ENCODE assay signal across 8 mouse cellular contexts in genomic region chr12:86241604-86242536, GRCm38 (mm10). TPM values are rescaled to one million over a fixed set of nuclear protein-coding genes. Genes with fewer than 3 reads are reported as not detected.
DNase-seq lines count a peak whose midpoint lies in the region; ATAC-seq and TF ChIP-seq lines count a peak whose summit lies in the region.

TSS of gene Gpatch2l (plus strand) at chr12:86241858.

- H3K4me3 ChIP-seq in MEL (ENCODE audit: control insufficient read depth in 1 of 2, insufficient read depth in 1 of 2, low read depth in 2 of 2, low read length in 2 of 2): peak within 1 kb of the TSS; percentile 86 to 90
- peak within 1 kb of the TSS; percentile 84 for H3K4me3 ChIP-seq in cerebellum, adult 2 months (replicated peaks; ENCODE audit: insufficient read depth, low read depth, low read length)
- peak within 1 kb of the TSS; percentile 83 for H3K4me3 ChIP-seq in forebrain, postnatal 0 days (ENCODE audit: low read depth, low read length)
- peak within 1 kb of the TSS; percentile 88 for H3K4me3 ChIP-seq in lung, embryonic 15.5 days

- peaks cover 0 to 2% of the 10 kb centered on the region in 2 experiments; a peak in 1 of 4 replicates for H3K27me3 ChIP-seq in MEL (ENCODE audit: control insufficient read depth in 1 of 2, insufficient read depth in 2 of 2, low read length in 2 of 2)
- H3K27me3 ChIP-seq in cerebellum, adult 2 months (ENCODE audit: control insufficient read depth, insufficient read depth, low read length): no peaks in the 10 kb centered on the region
- H3K27me3 ChIP-seq in forebrain, postnatal 0 days (ENCODE audit: insufficient read depth, low read length): no peaks in the 10 kb centered on the region
- no peaks in the 10 kb centered on the region for H3K27me3 ChIP-seq in lung, embryonic 15.5 days

- H3K4me2 ChIP-seq in forebrain, postnatal 0 days (ENCODE audit: low read depth): peak within 1 kb of the TSS; percentile 95
- H3K4me2 ChIP-seq in lung, embryonic 15.5 days: peak within 1 kb of the TSS; percentile 72

- no peak for TF ChIP-seq CTCF in MEL (IDR thresholded peaks at IDR 0.05 in 2 of 3, conservative IDR thresholded peaks at IDR 0.05 in 1 of 3; ENCODE audit: control insufficient read depth in 1 of 3, insufficient read depth in 1 of 3, low read depth in 2 of 3, low read length in 3 of 3, poor library complexity in 1 of 3, severe bottlenecking in 1 of 3)
- TF ChIP-seq CTCF in cerebellum, adult 2 months (IDR thresholded peaks at IDR 0.05; ENCODE audit: borderline replicate concordance, insufficient read depth, low read depth, low read length): no peak
- TF ChIP-seq CTCF in forebrain, postnatal 0 days (IDR thresholded peaks at IDR 0.05; ENCODE audit: low read depth): 0 out of 2 replicates have a peak, but pooled peaks have one; percentile 2

- peaks cover 2 to 27% of the 10 kb centered on the region in 2 experiments for H3K36me3 ChIP-seq in MEL (ENCODE audit: control insufficient read depth in 1 of 2, insufficient read depth in 2 of 2, low read length in 2 of 2)
- H3K36me3 ChIP-seq in forebrain, postnatal 0 days (ENCODE audit: insufficient read depth): peaks cover 19% of the 10 kb centered on the region
- H3K36me3 ChIP-seq in lung, embryonic 15.5 days: peaks cover 21% of the 10 kb centered on the region

- H3K9ac ChIP-seq in MEL (ENCODE audit: control insufficient read depth, low read depth, low read length, poor library complexity, severe bottlenecking): peak within 1 kb of the TSS; percentile 93
- H3K9ac ChIP-seq in forebrain, postnatal 0 days: peak within 1 kb of the TSS; percentile 74
- H3K9ac ChIP-seq in lung, embryonic 15.5 days: peak within 1 kb of the TSS; percentile 92

- H3K27ac ChIP-seq in MEL (ENCODE audit: control insufficient read depth, low read depth, low read length): peak within 1 kb of the TSS; percentile 88
- peak within 1 kb of the TSS; percentile 90 for H3K27ac ChIP-seq in cerebellum, adult 2 months (ENCODE audit: insufficient read depth, low read length)
- H3K27ac ChIP-seq in forebrain, postnatal 0 days (ENCODE audit: low read depth, low read length): peak within 1 kb of the TSS; percentile 83
- peak within 1 kb of the TSS; percentile 71 for H3K27ac ChIP-seq in lung, embryonic 15.5 days

- peak; percentile 88 for TF ChIP-seq POLR2A in MEL (IDR thresholded peaks at IDR 0.05; ENCODE audit: control insufficient read depth in 1 of 2, insufficient read depth in 1 of 2, low read depth in 1 of 2, low read length in 2 of 2, poor library complexity in 1 of 2)
- peak; percentile 79 for TF ChIP-seq POLR2A in cerebellum, adult 2 months (IDR thresholded peaks at IDR 0.05; ENCODE audit: borderline replicate concordance, insufficient read depth, low read length)

- peak; percentile 98 for DNase-seq in MEL (ENCODE audit: low read depth, low spot score)
- DNase-seq in cerebellum, adult 2 months: peak; percentile 95 to 97
- DNase-seq in forebrain, postnatal 0 days: peak; percentile 95
- peak; percentile 97 for DNase-seq in heart, postnatal 4 days
- peak; percentile 94 for DNase-seq in layer of hippocampus, adult 8-10 months (ENCODE audit: low spot score in 2 of 2)
- DNase-seq in ovary, adult 18-20 months (ENCODE audit: low spot score): peak; percentile 94
- DNase-seq in thymus, postnatal 0 days (ENCODE audit: low spot score): peak; percentile 97

- peaks cover 8 to 16% of the 10 kb centered on the region in 2 experiments; a peak in 3 of 4 replicates for H3K4me1 ChIP-seq in MEL (ENCODE audit: control insufficient read depth in 1 of 2, insufficient read depth in 2 of 2, low read length in 2 of 2)
- peaks cover 17% of the 10 kb centered on the region for H3K4me1 ChIP-seq in cerebellum, adult 2 months (ENCODE audit: control insufficient read depth, insufficient read depth, low read length)
- peaks cover 17% of the 10 kb centered on the region for H3K4me1 ChIP-seq in forebrain, postnatal 0 days (ENCODE audit: insufficient read depth)
- H3K4me1 ChIP-seq in lung, embryonic 15.5 days: peaks cover 16% of the 10 kb centered on the region

- 1% methylated on average over 58 of the region's 58 CpGs for WGBS in cerebellum, adult 2 months
- 3% methylated on average over 46 of the region's 58 CpGs for WGBS in forebrain, postnatal 0 days
- under 1% methylated on average over 56 of the region's 58 CpGs for WGBS in lung, embryonic 15.5 days

- no peak for TF ChIP-seq RAD21 in MEL (IDR thresholded peaks at IDR 0.05; ENCODE audit: low read depth, low read length)

- TF ChIP-seq EP300 in MEL (IDR thresholded peaks at IDR 0.05; ENCODE audit: low read depth in 1 of 2, low read length in 2 of 2): no peak

- H3K9me3 ChIP-seq in MEL (replicated peaks; ENCODE audit: insufficient read depth, low read length): no peaks in the 10 kb centered on the region
- H3K9me3 ChIP-seq in forebrain, postnatal 0 days (ENCODE audit: low read length): no peaks in the 10 kb centered on the region
- H3K9me3 ChIP-seq in lung, embryonic 15.5 days: no peaks in the 10 kb centered on the region

- peaks cover 38% of the 10 kb centered on the region for H3K79me2 ChIP-seq in MEL (ENCODE audit: control insufficient read depth, insufficient read depth, low read length, poor library complexity)

- ATAC-seq in forebrain, postnatal 0 days: peak; percentile 100
- ATAC-seq in lung, embryonic 15.5 days (ENCODE audit: borderline replicate concordance, extremely low read depth, low FRiP score, low TSS enrichment): peak; percentile 99

TF ChIP-seq in MEL, 35 proteins besides CTCF, POLR2A, EP300 and RAD21 (continues in another document):
- TF ChIP-seq E2F4 (IDR thresholded peaks at IDR 0.05; ENCODE audit: borderline replicate concordance, low read depth, low read length) (no peak), ZC3H11A (IDR thresholded peaks at IDR 0.05; ENCODE audit: low read depth, low read length) (no peak), ELF1 (IDR thresholded peaks at IDR 0.05; ENCODE audit: low read depth, low read length) (peak; percentile 98), USF1 (IDR thresholded peaks at IDR 0.05; ENCODE audit: low read depth, low read length) (no peak), CHD1 (IDR thresholded peaks at IDR 0.05; ENCODE audit: low read depth, low read length) (no peak), NELFE (IDR thresholded peaks at IDR 0.05; ENCODE audit: low read depth, low read length) (peak; percentile 92), JUND (IDR thresholded peaks at IDR 0.05; ENCODE audit: low read depth, low read length) (no peak), NRF1 (IDR thresholded peaks at IDR 0.05; ENCODE audit: insufficient read depth, low read depth, low read length, poor library complexity, severe bottlenecking) (no peak), UBTF (IDR thresholded peaks at IDR 0.05; ENCODE audit: borderline replicate concordance, insufficient read depth, low read depth, low read length) (no peak), MXI1 (IDR thresholded peaks at IDR 0.05; ENCODE audit: low read depth, low read length) (0 out of 2 replicates have a peak, but pooled peaks have one; percentile 31), MAX (IDR thresholded peaks at IDR 0.05; ENCODE audit: low read length) (no peak), ETS1 (IDR thresholded peaks at IDR 0.05; ENCODE audit: low read depth, low read length) (peak; percentile 68; the same call in 1 of the 2 replicates), ZMIZ1 (IDR thresholded peaks at IDR 0.05; ENCODE audit: low read depth, low read length) (peak; percentile 84), MAFK (IDR thresholded peaks at IDR 0.05; ENCODE audit: borderline replicate concordance, low read depth, low read length) (no peak), SIN3A (IDR thresholded peaks at IDR 0.05; ENCODE audit: low read length) (peak; percentile 83; the same call in 1 of the 2 replicates), MYB (IDR thresholded peaks at IDR 0.05; ENCODE audit: low read depth, low read length) (no peak), GABPA (IDR thresholded peaks at IDR 0.05; ENCODE audit: low read depth, low read length) (no peak), MEF2A (IDR thresholded peaks at IDR 0.05; ENCODE audit: extremely low read depth, insufficient replicate concordance, low read depth, low read length, poor library complexity, severe bottlenecking) (no peak), CHD2 (IDR thresholded peaks at IDR 0.05; ENCODE audit: low read length) (no peak), MAZ (IDR thresholded peaks at IDR 0.05; ENCODE audit: low read depth, low read length) (peak; percentile 80), ZNF384 (IDR thresholded peaks at IDR 0.05; ENCODE audit: low read depth, low read length) (no peak), POLR2AphosphoS2 (IDR thresholded peaks at IDR 0.05; ENCODE audit: low read length) (peak; percentile 92), RCOR1 (IDR thresholded peaks at IDR 0.05; ENCODE audit: low read depth, low read length) (no peak), TAL1 (IDR thresholded peaks at IDR 0.05; ENCODE audit: low read length) (no peak), BHLHE40 (IDR thresholded peaks at IDR 0.05; ENCODE audit: borderline replicate concordance, low read depth, low read length) (no peak), GATA1 (IDR thresholded peaks at IDR 0.05; ENCODE audit: low read depth, low read length) (no peak), ZKSCAN1 (IDR thresholded peaks at IDR 0.05; ENCODE audit: low read depth, low read length) (no peak), TBP (IDR thresholded peaks at IDR 0.05; ENCODE audit: low read depth, low read length) (peak; percentile 64; the same call in 1 of the 2 replicates), TCF12 (IDR thresholded peaks at IDR 0.05; ENCODE audit: low read depth, low read length) (no peak; the same call in 1 of the 2 replicates), POLR2AphosphoS5 (IDR thresholded peaks at IDR 0.05; ENCODE audit: borderline replicate concordance, low read depth, low read length) (no peak), MYC (IDR thresholded peaks at IDR 0.05; ENCODE audit: low read depth, low read length) (no peak), SMC3 (IDR thresholded peaks at IDR 0.05; ENCODE audit: low read depth, low read length) (no peak), HCFC1 (IDR thresholded peaks at IDR 0.05; ENCODE audit: low read depth, low read length) (peak; percentile 87)

RNA-seq across cellular contexts. Expression of gene Gpatch2l, which starts in this region (rescaled TPM):
- total RNA-seq in MEL (2012; rRNA removed): 13.5 and 15.5 TPM in 2 replicates
- polyA plus RNA-seq in MEL (2012; ENCODE audit: insufficient read depth in 1 of 2, insufficient read length in 2 of 2, low read depth in 1 of 2, low replicate concordance in 2 of 2, missing spikeins in 1 of 2): 10 to 100 TPM; 18.6 to 50.5 TPM
- polyA plus RNA-seq in cerebellum, adult 2 months (2012; rRNA removed): 26.1 and 28.0 TPM in 2 replicates
- total RNA-seq in forebrain, postnatal 0 days (2014; rRNA removed): 34.6 and 41.0 TPM in 2 replicates
- polyA plus RNA-seq in forebrain, postnatal 0 days (2015; fragmentation: Nextera tagmentation; extraction: Ambion mirVana): 16.4 and 21.5 TPM in 2 replicates
- 10 to 100 TPM; 17.9 to 18.3 TPM for total RNA-seq in heart, postnatal 4 days (2021)
- 10 to 100 TPM; 31.9 to 37.3 (median 32.8) TPM for total RNA-seq in layer of hippocampus, adult 8-10 months (2022)
- polyA plus RNA-seq in lung, embryonic 15.5 days (2015; fragmentation: Nextera tagmentation; extraction: Ambion mirVana): 15.0 and 17.4 TPM in 2 replicates
- 16.5 and 17.7 TPM in 2 replicates for polyA plus RNA-seq in thymus, postnatal 0 days (2015; fragmentation: Nextera tagmentation; extraction: Ambion mirVana)

Comparison
In these comparisons a context has a peak if more than half of its experiments do, and no peak if none do; other contexts are left out.
1. Peak in every context shown above with its lines: DNase-seq, ATAC-seq, H3K4me3 ChIP-seq and H3K27ac ChIP-seq.